Mouse (Mus musculus) urinary bladder, postnatal 10 days (tissue): ENCODE data around the gene Ndufv2.
"Not testable (repeated sequence)": the region's sequence is repeated elsewhere in the genome, so short reads cannot be mapped to it uniquely, and the experiment has no call there.

Experiments
- DNase-seq: peaks from one replicate; pipeline ENCODE4 v3.0.0; 2022; ENCODE audit warnings: low spot score

Ndufv2 gene

DNA sequence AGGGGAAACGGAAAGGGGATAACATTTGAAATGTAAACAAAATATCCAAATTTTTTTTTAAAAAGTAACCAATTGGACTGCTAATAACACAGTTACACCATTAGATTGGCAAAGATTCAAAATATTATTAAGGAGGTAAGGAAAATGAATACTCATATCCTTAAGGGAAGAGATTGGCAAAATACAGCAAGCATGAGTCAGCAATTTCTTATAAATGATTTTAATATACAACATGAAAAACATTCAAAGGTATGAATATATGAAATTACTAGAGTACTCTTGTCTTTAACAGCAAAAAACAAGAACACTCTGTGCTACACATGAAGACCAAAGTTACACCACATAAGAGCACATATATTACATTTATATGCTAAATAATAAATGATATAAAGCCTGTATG is 16.3 kb downstream of the Ndufv2 start:
- DNase-seq, result no peak

- DNase-seq, result no peak
Observed at GRCm38 (mm10) chr17:66084486-66084885, 16.9 kb downstream of the Ndufv2 start.

- no peak for DNase-seq
Observed at GRCm38 (mm10) chr17:66077437-66077850, 23.9 kb downstream of the Ndufv2 start.

- peak; percentile 85 for DNase-seq
Observed at GRCm38 (mm10) chr17:66076934-66077333, 24.4 kb downstream of the Ndufv2 start, which contains the start of gene Ankrd12. Gene Ankrd12, minus strand, starts transcription at chr17:66077089.

DNA sequence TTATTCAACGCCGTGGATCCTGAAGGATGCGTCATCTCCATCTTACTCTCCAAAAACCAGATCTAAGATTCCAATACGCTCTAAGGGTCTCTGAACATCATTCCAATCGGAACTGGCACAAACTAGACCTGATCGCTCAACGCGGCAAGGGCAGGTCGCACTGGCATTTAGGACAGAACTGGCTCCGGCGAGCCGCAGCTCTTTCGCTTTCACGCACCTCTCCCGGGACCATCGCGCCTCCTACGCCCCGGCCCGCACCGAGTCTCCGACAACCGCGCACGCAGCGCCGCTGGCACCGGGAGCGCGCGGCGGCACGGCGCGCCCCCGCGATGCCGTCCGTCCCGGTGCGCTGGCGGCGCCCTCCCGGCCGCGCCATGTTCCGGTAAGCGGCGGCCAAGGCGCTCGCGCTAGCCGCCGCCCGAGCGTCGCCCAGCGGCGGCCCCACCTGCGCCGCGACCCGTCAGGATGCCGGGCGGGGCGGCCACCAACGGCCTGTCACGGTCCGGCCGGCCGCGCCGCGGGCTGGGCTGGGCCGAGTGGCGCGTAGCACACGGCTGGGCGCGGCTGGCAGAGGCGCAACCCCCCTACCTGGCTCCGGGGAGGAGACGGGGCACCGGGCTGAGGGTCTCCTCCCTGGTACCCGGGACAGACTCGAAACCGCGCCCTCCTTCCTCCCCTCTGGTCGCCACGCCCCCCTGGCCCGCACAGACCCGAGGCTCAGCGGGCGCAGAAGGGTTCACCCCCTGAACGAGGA is 25.0 kb downstream of the Ndufv2 start:
- no peak for DNase-seq

DNA sequence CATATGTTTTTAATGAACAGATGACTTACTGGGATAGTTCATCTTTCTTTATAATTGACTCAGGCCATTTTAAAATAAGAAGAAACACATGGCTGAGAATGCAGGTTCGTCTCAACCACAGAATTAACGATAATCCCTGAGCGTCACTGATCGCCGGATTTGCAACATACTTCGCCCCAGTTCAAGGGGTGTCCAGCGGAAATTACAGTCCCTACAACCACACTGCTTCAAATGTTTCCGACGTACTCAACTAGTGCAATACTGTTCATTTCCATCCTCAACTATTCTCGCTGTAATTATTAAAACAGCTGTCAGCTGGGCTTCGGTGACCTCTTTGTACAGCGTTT is 25.6 kb downstream of the Ndufv2 start:
- no peak for DNase-seq

GRCm38 (mm10) chr17:66073971-66074370 is 27.4 kb downstream of the Ndufv2 start:
- no peak for DNase-seq

GRCm38 (mm10) chr17:66069036-66069435 is 32.3 kb downstream of the Ndufv2 start:
- DNase-seq, result not testable (repeated sequence)

DNA sequence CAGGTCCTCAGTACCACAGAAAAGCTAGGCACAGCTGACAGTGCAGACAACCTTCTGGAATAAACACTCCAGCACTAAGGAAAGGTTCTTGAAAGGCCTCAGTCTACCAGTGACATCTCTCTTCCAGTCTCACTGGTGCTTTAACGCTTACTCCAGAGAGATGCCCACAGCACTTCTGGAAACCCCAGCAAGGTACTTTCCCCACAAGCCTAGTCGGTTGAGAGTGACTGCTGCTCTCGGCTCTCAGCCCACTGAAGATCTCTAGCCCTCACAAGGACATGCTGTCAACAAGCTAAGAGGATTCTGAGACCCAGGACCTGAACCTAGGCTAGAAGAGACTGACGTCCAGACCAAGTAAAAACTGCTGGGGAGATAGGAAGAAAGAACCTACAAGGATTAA is 36.2 kb downstream of the Ndufv2 start:
- DNase-seq, result no peak

GRCm38 (mm10) chr17:66061241-66061938 is 40.0 kb downstream of the Ndufv2 start:
- no peak for DNase-seq

GRCm38 (mm10) chr17:66058160-66058559 is 43.2 kb downstream of the Ndufv2 start:
- no peak for DNase-seq

- DNase-seq, result no peak
Observed at GRCm38 (mm10) chr17:66057145-66057544, 44.2 kb downstream of the Ndufv2 start.

- no peak for DNase-seq
Observed at GRCm38 (mm10) chr17:66053349-66053748, 48.0 kb downstream of the Ndufv2 start.

DNA sequence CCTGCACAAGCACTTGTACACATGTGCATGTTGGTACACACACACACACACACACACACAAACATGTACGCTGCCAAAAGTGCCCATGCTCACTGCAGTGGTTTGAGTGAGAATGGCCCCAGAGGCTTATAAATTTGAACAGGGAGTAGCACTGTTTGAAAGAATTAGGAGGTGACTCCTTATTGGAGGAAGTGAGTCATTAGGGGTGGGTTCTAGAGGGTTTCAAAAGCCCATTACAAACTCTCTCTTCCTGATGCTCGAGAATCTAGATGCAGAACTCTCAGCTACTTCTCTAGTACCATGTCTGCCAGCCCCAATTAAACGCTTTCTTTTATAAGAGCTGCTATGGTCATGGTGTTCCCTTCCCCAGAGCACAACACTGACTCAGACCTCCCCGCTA is 52.6 kb downstream of the Ndufv2 start:
- no peak for DNase-seq

DNA sequence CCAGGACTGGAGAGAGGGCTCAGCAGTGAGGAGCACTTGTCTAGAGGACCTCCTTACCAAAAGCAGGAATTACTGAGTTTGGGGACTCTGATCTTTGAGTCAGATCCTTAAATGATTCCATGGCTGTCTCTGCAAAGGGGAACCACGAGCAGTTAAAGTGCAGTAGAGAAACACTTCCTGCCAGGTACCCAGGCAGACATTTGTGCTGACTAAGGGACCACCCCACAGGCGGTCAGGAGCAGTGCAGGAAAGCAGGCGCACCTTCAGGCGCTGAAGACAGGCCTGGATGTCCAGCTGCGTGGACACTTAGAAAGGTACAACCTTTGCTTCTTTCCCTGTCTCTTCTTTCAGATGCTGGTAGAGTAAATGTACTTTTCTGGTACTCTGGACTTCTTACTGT is 53.2 kb downstream of the Ndufv2 start:
- DNase-seq, result no peak

GRCm38 (mm10) chr17:66043679-66044078 is 57.7 kb downstream of the Ndufv2 start:
- DNase-seq, result not testable (repeated sequence)

DNA sequence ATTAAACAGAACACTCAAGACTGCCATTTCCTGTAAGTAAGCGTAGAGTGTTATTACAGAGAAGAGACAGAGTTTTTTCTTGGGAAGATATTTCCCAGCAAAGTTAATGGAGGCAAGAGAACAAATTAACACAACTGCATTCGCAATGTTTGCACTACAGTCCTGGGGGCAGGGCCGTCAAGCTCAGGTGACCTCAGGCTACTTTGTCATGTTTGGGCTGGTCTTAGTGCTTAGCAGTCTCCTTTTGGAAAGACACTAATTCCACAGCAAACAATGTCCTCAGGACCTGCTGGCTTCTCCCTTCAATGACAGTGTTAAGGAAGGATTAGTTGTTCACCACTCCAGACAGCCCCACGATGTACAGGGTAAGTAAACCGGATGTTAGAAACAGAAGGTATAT is 60.3 kb downstream of the Ndufv2 start:
- DNase-seq, result no peak

GRCm38 (mm10) chr17:66033239-66033638 is 68.1 kb downstream of the Ndufv2 start:
- no peak for DNase-seq

GRCm38 (mm10) chr17:66031991-66032390 is 69.4 kb downstream of the Ndufv2 start:
- DNase-seq, result no peak
